Mouse (Mus musculus): ENCODE data around the gene Cybc1.

- peak; percentile 81 for TF ChIP-seq CTCF (conservative IDR thresholded peaks at IDR 0.05; ENCODE audit: low read length)
- no peak for TF ChIP-seq NANOG (IDR thresholded peaks at IDR 0.05; ENCODE audit: borderline replicate concordance, low read length)
- TF ChIP-seq POU5F1 (IDR thresholded peaks at IDR 0.05; ENCODE audit: borderline replicate concordance, low read length) = no peak
Observed at GRCm38 (mm10) chr11:121235475-121236238, 6.5 kb upstream of the Cybc1 start.
